Mouse (Mus musculus) olfactory bulb, adult 2 months (tissue): ENCODE results near the gene Cwh43.

Experiments used
- CTCF ChIP-seq: fragments of 200-500 bp; IDR thresholded peaks from 2 replicates; pipeline ENCODE4 v1.5.1; 2012; ENCODE audit warnings: low read depth, mild to moderate bottlenecking, low read length, moderate library complexity; ENCODE audit not compliant: insufficient read depth
- POLR2A ChIP-seq: fragments of 200-500 bp; IDR thresholded peaks from 2 replicates; pipeline ENCODE4 v1.6.1; 2012; ENCODE audit warnings: mild to moderate bottlenecking, low read depth, low read length, moderate library complexity; ENCODE audit not compliant: insufficient read depth

DNA sequence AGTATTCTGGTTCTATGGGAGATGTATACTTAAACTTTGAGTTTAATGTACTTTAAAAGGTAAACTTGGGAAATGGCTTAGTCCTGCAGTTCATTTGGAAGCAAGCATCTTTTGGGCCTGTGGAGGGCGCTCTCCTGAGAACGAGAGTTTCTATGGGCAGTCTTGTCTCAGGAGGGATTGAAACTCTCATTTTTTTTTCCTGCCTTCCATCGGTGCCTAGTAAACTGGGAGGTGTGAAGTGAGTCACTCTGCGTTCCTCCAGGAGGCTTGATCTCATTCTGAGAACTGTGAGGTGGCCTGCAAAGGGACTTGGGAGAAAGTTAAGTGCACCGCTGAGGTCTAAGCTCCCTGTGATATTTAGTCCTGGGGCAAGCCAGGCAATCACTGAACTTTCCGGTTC lies 986 bp downstream of the Cwh43 start:
- no peak for TF ChIP-seq POLR2A
- no peak; the same call in 1 of the 2 replicates for TF ChIP-seq CTCF
